8 mouse cellular contexts compared by ENCODE assay signal in the genomic region with DNA sequence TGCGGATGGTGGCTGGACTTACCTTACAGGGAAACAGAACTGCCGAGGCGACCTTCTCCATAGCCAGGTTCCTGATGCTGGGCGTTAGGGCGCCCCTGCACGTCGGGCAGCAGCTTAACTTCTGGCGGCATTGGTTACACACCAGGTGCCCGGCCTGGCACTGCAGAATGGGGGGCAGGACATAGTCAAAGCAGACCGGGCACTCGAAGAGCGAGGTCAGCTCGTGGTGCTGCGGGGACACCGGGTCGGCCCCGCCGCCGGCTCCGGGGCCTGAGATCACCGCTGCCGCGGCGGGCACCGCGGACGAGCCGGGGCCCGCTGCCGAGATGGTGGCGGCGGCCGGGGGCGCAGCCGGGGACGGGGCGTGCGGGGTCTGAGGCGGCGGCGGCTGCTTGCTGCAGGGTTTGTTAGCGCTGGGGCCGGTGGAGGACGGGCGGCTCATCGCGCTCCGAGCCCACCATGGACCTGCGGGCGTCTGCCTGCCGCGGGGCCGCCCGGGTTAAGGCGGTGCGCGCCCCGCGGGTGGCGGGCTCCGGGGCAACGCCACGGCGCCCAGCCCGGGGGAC. TPM values are rescaled to one million over a fixed set of nuclear protein-coding genes. Genes with fewer than 3 reads are reported as not detected.
DNase-seq lines count a peak whose midpoint lies in the region; ATAC-seq and TF ChIP-seq lines count a peak whose summit lies in the region.

No protein-coding gene starts in this region.

- ATAC-seq in embryonic facial prominence, embryonic 15.5 days (ENCODE audit: insufficient number of reproducible peaks, low FRiP score, low TSS enrichment, low read depth), result no peak
- ATAC-seq in heart, embryonic 12.5 days (ENCODE audit: insufficient number of reproducible peaks, low FRiP score), result no peak; the same call in 1 of the 2 replicates
- peak; percentile 4 for ATAC-seq in kidney, postnatal 0 days (replicated peaks; ENCODE audit: low FRiP score, low read depth)
- ATAC-seq in liver, embryonic 15.5 days (ENCODE audit: insufficient read depth), result no peak; the same call in 1 of the 2 replicates
- peak; percentile 30 for ATAC-seq in neural tube, embryonic 13.5 days (ENCODE audit: low read depth)
- peak; percentile 11; the same call in 1 of the 2 replicates for ATAC-seq in stomach, postnatal 0 days (ENCODE audit: low FRiP score, low TSS enrichment)

- H3K27ac ChIP-seq in embryonic facial prominence, embryonic 15.5 days (replicated peaks), result peak overlapping the region; percentile 93
- peak overlapping the region; percentile 85 for H3K27ac ChIP-seq in heart, embryonic 12.5 days (ENCODE audit: poor library complexity, severe bottlenecking)
- H3K27ac ChIP-seq in kidney, postnatal 0 days, result peak overlapping the region; percentile 88
- peak overlapping the region; percentile 79 for H3K27ac ChIP-seq in liver, embryonic 15.5 days (replicated peaks)
- peak overlapping the region; percentile 91 for H3K27ac ChIP-seq in neural tube, embryonic 13.5 days (replicated peaks)
- H3K27ac ChIP-seq in stomach, postnatal 0 days (replicated peaks), result peak overlapping the region; percentile 90

- TF ChIP-seq EP300 in stomach, postnatal 0 days (optimal IDR thresholded peaks at IDR 0.05), result no peak

- under 1% methylated on average over 64 of the region's 65 CpGs for WGBS in embryonic facial prominence, embryonic 15.5 days
- WGBS in heart, embryonic 12.5 days, result under 1% methylated on average over 58 of the region's 65 CpGs
- WGBS in kidney, postnatal 0 days, result 0% methylated on average over 56 of the region's 65 CpGs
- WGBS in liver, embryonic 15.5 days (ENCODE audit: insufficient replicate concordance), result under 1% methylated on average over 51 of the region's 65 CpGs
- under 1% methylated on average over 49 of the region's 65 CpGs for WGBS in neural tube, embryonic 13.5 days
- WGBS in stomach, postnatal 0 days, result 0% methylated on average over 39 of the region's 65 CpGs

- no peaks in the 10 kb centered on the region for H3K36me3 ChIP-seq in embryonic facial prominence, embryonic 15.5 days
- H3K36me3 ChIP-seq in heart, embryonic 12.5 days, result peaks cover 3% of the 10 kb centered on the region; the same call in 1 of the 2 replicates
- H3K36me3 ChIP-seq in kidney, postnatal 0 days (ENCODE audit: insufficient read depth, low read length), result no peaks in the 10 kb centered on the region
- H3K36me3 ChIP-seq in liver, embryonic 15.5 days (replicated peaks), result no peaks in the 10 kb centered on the region
- H3K36me3 ChIP-seq in neural tube, embryonic 13.5 days, result no peaks in the 10 kb centered on the region
- H3K36me3 ChIP-seq in stomach, postnatal 0 days (ENCODE audit: control insufficient read depth, insufficient read depth, low read length), result no peaks in the 10 kb centered on the region

- H3K9me3 ChIP-seq in embryonic facial prominence, embryonic 15.5 days (replicated peaks), result no peaks in the 10 kb centered on the region
- no peaks in the 10 kb centered on the region for H3K9me3 ChIP-seq in heart, embryonic 12.5 days (replicated peaks)
- H3K9me3 ChIP-seq in kidney, postnatal 0 days (replicated peaks; ENCODE audit: low read length), result no peaks in the 10 kb centered on the region
- no peaks in the 10 kb centered on the region for H3K9me3 ChIP-seq in liver, embryonic 15.5 days (replicated peaks)
- H3K9me3 ChIP-seq in neural tube, embryonic 13.5 days, result no peaks in the 10 kb centered on the region
- H3K9me3 ChIP-seq in stomach, postnatal 0 days (ENCODE audit: control insufficient read depth, low read length), result no peaks in the 10 kb centered on the region

- H3K9ac ChIP-seq in embryonic facial prominence, embryonic 15.5 days, result peak overlapping the region; percentile 83
- H3K9ac ChIP-seq in heart, embryonic 12.5 days, result peak overlapping the region; percentile 92
- peak overlapping the region; percentile 88 for H3K9ac ChIP-seq in kidney, postnatal 0 days (ENCODE audit: low read depth, low read length)
- peak overlapping the region; percentile 60 for H3K9ac ChIP-seq in liver, embryonic 15.5 days
- peak overlapping the region; percentile 93 for H3K9ac ChIP-seq in neural tube, embryonic 13.5 days
- peak overlapping the region; percentile 85 for H3K9ac ChIP-seq in stomach, postnatal 0 days (ENCODE audit: low read length)

- H3K4me1 ChIP-seq in embryonic facial prominence, embryonic 15.5 days, result peaks cover 20% of the 10 kb centered on the region
- H3K4me1 ChIP-seq in heart, embryonic 12.5 days (replicated peaks), result peaks cover 18% of the 10 kb centered on the region
- H3K4me1 ChIP-seq in kidney, postnatal 0 days (replicated peaks; ENCODE audit: insufficient read depth, low read length), result peaks cover 4% of the 10 kb centered on the region; the same call in 1 of the 2 replicates
- H3K4me1 ChIP-seq in liver, embryonic 15.5 days (replicated peaks), result peaks cover 16% of the 10 kb centered on the region
- peaks cover 24% of the 10 kb centered on the region for H3K4me1 ChIP-seq in neural tube, embryonic 13.5 days (replicated peaks)
- no peaks in the 10 kb centered on the region for H3K4me1 ChIP-seq in stomach, postnatal 0 days (replicated peaks; ENCODE audit: control insufficient read depth, insufficient read depth)

- peak; percentile 70 for DNase-seq in 3134 (ENCODE audit: extremely low read depth, insufficient read length, low spot score)
- DNase-seq in adrenal gland, postnatal 10 days, result peak; percentile 62
- peak; percentile 47 for DNase-seq in kidney, postnatal 0 days (ENCODE audit: low spot score)
- DNase-seq in stomach, postnatal 0 days (ENCODE audit: low spot score), result peak; percentile 59

- no peaks in the 10 kb centered on the region for H3K27me3 ChIP-seq in embryonic facial prominence, embryonic 15.5 days
- no peaks in the 10 kb centered on the region for H3K27me3 ChIP-seq in heart, embryonic 12.5 days (replicated peaks)
- H3K27me3 ChIP-seq in kidney, postnatal 0 days (ENCODE audit: insufficient read depth, low read length), result no peaks in the 10 kb centered on the region
- peaks cover 35% of the 10 kb centered on the region for H3K27me3 ChIP-seq in liver, embryonic 15.5 days
- H3K27me3 ChIP-seq in neural tube, embryonic 13.5 days, result peaks cover 7% of the 10 kb centered on the region; the same call in 1 of the 2 replicates
- no peaks in the 10 kb centered on the region for H3K27me3 ChIP-seq in stomach, postnatal 0 days (ENCODE audit: control insufficient read depth, insufficient read depth, low read length)

- no peak for TF ChIP-seq CTCF in kidney, postnatal 0 days (IDR thresholded peaks at IDR 0.05; ENCODE audit: low read depth)
- TF ChIP-seq CTCF in stomach, postnatal 0 days (IDR thresholded peaks at IDR 0.05; ENCODE audit: low read depth), result no peak

- H3K4me2 ChIP-seq in embryonic facial prominence, embryonic 15.5 days (replicated peaks), result peak overlapping the region; percentile 71
- peak overlapping the region; percentile 79 for H3K4me2 ChIP-seq in heart, embryonic 12.5 days
- peak overlapping the region; percentile 98 for H3K4me2 ChIP-seq in kidney, postnatal 0 days (ENCODE audit: low read length)
- H3K4me2 ChIP-seq in liver, embryonic 15.5 days, result peak overlapping the region; percentile 95
- H3K4me2 ChIP-seq in neural tube, embryonic 13.5 days, result peak overlapping the region; percentile 73
- peak overlapping the region; percentile 93 for H3K4me2 ChIP-seq in stomach, postnatal 0 days (replicated peaks; ENCODE audit: low read depth)

- H3K4me3 ChIP-seq in embryonic facial prominence, embryonic 15.5 days (replicated peaks), result peak overlapping the region; percentile 80
- peak overlapping the region; percentile 87 for H3K4me3 ChIP-seq in heart, embryonic 12.5 days
- H3K4me3 ChIP-seq in kidney, postnatal 0 days (replicated peaks; ENCODE audit: low read depth, low read length), result peak overlapping the region; percentile 82
- peak overlapping the region; percentile 71 for H3K4me3 ChIP-seq in liver, embryonic 15.5 days (replicated peaks)
- peak overlapping the region; percentile 86 for H3K4me3 ChIP-seq in neural tube, embryonic 13.5 days
- peak overlapping the region; percentile 86 for H3K4me3 ChIP-seq in stomach, postnatal 0 days (ENCODE audit: low read depth, low read length)

RNA-seq across cellular contexts. Expression of a gene that starts 0.7 kb away (rescaled TPM):
- 10 to 100 TPM; 13.5 to 19.0 TPM for total RNA-seq in adrenal gland, postnatal 10 days (2021)
- polyA plus RNA-seq in embryonic facial prominence, embryonic 15.5 days (2015; fragmentation: Nextera tagmentation; extraction: Ambion mirVana), result 6.3 and 7.3 TPM in 2 replicates
- 6.7 and 8.2 TPM in 2 replicates for polyA plus RNA-seq in heart, embryonic 12.5 days (2016; fragmentation: Nextera tagmentation; extraction: Ambion mirVana)
- polyA plus RNA-seq in kidney, postnatal 0 days (2015; fragmentation: Nextera tagmentation; extraction: Ambion mirVana), result 5.5 TPM in 2 replicates
- polyA plus RNA-seq in liver, embryonic 15.5 days (2015; fragmentation: Nextera tagmentation; extraction: Ambion mirVana), result 3.0 and 4.2 TPM in 2 replicates
- polyA plus RNA-seq in neural tube, embryonic 13.5 days (2015; fragmentation: Nextera tagmentation; extraction: Ambion mirVana), result 7.8 and 9.2 TPM in 2 replicates
- polyA plus RNA-seq in stomach, postnatal 0 days (2015; fragmentation: Nextera tagmentation; extraction: Ambion mirVana), result 4.4 and 5.0 TPM in 2 replicates

RNA-seq across cellular contexts. Expression of a gene that starts 54.5 kb away (rescaled TPM):
- total RNA-seq in adrenal gland, postnatal 10 days (2021), result under 1 TPM in 1 of 2 experiments, not detected in 1; 0.12 TPM
- 0.08 TPM in 1 of 2 replicates, not detected in the other for polyA plus RNA-seq in embryonic facial prominence, embryonic 15.5 days (2015; fragmentation: Nextera tagmentation; extraction: Ambion mirVana)
- polyA plus RNA-seq in heart, embryonic 12.5 days (2016; fragmentation: Nextera tagmentation; extraction: Ambion mirVana), result 0.19 TPM in 1 of 2 replicates, not detected in the other
- not detected in 2 replicates for polyA plus RNA-seq in kidney, postnatal 0 days (2015; fragmentation: Nextera tagmentation; extraction: Ambion mirVana)
- not detected in 2 replicates for polyA plus RNA-seq in liver, embryonic 15.5 days (2015; fragmentation: Nextera tagmentation; extraction: Ambion mirVana)
- polyA plus RNA-seq in neural tube, embryonic 13.5 days (2015; fragmentation: Nextera tagmentation; extraction: Ambion mirVana), result 0.14 and 0.17 TPM in 2 replicates
- 0.04 and 0.10 TPM in 2 replicates for polyA plus RNA-seq in stomach, postnatal 0 days (2015; fragmentation: Nextera tagmentation; extraction: Ambion mirVana)

Comparison
In these comparisons a context has a peak if more than half of its experiments do, and no peak if none do; other contexts are left out.
1. ATAC-seq: peak in kidney, postnatal 0 days (single experiment), neural tube, embryonic 13.5 days (single experiment) and stomach, postnatal 0 days (single experiment); none in embryonic facial prominence, embryonic 15.5 days (single experiment), heart, embryonic 12.5 days (single experiment) and liver, embryonic 15.5 days (single experiment).
2. Peak in every context shown above with its lines, with median percentiles within 50 percentile points of each other: DNase-seq, H3K27ac ChIP-seq, H3K4me2 ChIP-seq, H3K4me3 ChIP-seq and H3K9ac ChIP-seq.